Mouse (Mus musculus) urinary bladder, postnatal 36 days (tissue): ENCODE measurements around the gene Psmb7.

ENCODE experiments used
- DNase-seq, 2 experiments: peaks; one replicate each; pipeline ENCODE4 v3.0.0; 2022; ENCODE audit warnings: low spot score in 2 of 2, mixed read lengths in 1 of 2

Gene Psmb7

DNA sequence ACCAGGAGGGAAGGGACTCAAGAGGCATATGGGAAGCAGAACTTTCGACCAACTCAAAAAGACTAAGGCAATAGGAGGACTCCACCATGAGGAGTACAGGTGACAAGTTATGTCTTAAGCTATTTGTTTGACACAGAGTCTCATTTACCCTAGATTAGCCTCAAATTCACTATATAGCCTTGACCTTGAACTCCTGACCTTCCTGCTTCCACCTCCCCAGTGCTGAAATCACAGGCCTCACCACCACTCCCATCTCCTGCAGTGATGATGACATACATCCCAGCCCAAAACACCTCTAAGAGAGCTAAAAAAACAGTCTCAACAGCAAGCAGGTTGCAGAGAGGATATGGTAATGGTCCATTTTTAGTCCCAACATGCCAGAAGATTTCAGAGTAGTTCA is 2.1 kb downstream of the Psmb7 start:
- DNase-seq = no peak

DNA sequence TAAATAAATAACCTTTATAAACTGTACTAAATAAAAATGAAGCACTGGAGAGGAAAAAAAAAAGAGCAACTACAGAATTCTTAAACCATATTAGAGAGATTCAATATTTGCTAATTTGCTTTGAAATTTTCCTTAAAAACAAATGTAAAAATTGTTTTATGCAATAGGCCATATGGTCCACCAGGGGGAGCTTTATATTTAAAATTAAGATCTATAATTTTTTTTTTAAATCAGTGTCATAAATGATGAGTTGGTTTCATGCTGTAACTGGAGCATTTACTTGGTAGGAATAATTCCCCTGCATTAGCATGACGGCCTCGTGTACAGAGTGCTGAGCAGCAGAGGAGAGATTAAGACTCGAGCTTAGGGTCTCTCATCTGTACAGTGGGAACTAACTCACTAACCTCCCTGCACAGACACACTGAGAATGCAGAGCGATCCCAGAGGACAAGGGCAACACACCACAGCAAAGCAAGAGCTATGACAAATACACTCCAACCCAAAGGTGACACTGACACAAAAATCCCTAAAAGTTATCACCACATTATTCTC is 6.1 kb downstream of the Psmb7 start:
- DNase-seq = no peak

DNA sequence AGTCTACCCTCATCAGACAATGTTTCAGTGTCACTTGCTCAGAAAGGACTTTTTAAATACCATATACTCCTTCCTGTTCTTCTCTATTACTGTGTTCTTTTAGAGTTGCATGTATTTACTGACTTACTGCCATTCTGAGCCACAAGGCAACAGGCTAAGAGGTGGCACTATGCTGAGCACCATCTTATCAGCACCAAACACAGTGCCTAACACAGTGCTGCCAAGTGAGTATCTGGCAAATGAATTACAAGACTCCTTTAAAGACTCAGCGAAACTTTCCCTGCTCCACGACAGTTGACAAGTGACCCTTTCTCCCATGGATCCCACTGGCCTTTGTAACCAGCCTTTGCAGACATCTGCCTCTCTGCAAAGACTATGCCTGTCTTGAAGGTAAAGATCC is 13.3 kb downstream of the Psmb7 start:
- no peak for DNase-seq

DNA sequence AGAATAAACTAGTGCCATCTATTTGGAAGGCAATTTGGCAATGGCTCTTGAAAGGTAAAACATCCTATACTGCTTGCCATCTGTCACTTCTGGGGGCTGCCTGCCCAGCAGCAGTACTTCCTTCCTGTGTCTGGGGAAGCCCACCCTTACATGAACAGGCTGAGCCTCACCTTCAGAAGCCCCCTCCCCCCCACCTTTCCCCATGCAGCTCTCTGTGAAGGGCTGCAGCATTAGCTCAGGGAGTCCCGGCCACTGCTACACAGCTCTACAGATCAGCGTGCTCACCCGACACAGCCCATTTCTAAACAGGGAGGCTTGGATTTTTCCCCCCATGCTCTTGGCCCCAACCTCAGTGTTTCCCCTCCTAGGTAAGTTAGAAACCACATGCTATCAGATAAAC is 14.4 kb downstream of the Psmb7 start:
- DNase-seq = no peak

DNA sequence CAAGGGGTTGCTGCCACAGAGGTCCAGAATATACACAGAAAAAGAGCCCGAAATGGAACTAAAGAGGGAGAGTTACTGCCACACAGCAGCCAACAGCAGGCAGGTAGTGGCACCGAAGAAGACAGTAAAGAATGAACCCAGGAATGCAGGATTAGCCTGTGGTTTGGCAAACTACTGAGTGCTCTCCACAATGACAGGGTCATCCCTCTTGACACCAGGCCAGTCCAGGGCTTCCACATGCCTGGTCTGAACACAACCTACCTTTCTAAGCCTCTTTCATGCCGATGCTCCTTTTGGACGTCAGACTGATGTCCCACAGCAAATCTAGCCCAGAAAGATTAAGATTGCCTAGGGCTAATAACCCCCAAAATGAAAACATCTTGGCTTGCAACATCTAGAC is 15.1 kb downstream of the Psmb7 start:
- no peak for DNase-seq

DNA sequence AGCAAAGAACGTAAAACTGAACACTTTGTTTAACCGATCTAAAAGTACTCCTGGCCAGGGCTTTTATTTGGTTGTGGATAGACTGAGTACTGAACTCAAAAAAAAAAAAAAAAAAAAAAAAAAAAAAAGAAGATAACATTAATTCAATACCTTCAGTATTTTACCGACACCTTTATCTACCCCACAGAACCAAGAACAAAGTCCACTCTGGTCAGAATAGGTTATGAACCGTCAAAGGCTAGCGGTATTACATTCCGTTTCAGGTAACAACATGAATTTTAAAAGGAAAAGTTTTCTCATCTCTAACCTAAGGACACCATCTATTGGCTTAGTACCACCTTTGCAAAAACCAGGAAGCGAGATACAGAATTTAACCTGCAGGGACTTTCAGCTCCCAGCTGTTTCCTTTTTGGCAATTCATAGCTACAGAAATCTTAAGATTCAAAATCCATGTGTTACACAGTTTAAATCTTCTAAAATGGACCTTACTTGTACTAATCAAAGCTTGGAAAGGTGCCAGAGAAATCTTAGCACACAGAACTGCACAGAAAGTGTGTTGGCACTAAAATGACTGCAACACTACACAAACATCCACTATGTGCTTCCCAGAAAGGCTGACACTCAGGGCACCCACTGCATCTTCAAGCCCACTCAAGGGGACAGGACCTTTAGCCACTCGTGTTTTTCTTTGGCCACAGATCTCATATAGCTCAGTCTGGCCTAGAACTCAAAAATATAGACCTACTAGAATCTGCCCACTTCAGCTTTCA is 19.9 kb downstream of the Psmb7 start:
- no peak for DNase-seq

DNA sequence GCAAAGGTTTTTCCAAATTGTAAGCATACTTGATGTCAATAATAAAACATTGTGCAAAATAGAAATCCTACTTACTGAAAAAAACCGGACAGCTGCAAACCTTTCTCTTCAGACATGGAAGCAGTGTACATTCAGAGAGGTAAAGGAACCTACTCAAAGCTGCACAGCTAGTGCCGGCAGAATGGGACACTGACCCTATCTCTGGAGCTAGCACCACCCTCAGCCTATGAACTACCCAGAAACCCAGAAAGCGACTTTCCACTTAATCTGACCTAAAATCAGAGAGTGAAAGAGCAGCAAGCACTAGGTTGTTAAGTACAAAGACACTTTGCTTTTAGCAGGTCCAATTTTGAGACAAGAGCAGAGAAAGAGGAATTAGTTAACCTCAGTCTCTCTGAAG is 20.5 kb downstream of the Psmb7 start:
- DNase-seq = no peak

DNA sequence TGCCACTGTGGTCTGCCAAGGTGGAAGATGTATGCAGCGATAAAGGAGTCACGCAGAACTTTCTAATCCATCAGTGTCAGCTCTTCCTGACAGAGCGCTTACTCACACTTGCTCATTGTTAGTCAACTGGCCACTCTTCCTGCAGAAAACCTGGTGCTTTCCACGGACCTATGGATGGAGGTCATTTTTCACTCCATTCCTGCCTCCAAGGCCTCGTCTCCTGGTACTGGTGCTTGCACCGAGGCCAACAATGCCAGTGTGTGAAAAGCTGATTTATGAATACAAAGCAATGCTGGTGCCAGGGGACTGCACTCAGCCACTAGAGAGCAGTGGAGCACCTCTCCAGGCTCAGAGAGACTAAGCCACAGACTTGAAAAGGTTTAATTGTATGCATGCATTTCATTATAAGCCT is 22.3 kb downstream of the Psmb7 start:
- no peak for DNase-seq

DNA sequence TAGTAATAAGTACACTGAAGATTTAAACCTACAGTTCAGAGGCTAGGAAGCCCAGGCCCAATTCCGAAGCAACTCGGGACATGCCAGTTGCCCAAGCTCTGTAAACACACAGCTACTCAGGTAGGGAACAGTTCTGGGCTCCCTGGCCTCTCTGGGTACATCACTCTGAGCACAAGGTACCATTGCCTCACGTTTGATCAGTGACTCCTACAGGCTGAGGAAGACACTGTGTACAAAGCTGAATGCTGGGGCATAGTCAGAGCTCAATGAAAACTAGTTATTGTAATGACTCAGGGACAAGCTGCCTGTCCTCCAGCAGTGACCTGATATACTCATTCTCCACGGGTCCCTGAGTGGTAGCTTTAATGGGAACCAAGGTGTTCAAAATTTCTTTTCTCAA is 22.8 kb downstream of the Psmb7 start:
- no peak for DNase-seq

DNA sequence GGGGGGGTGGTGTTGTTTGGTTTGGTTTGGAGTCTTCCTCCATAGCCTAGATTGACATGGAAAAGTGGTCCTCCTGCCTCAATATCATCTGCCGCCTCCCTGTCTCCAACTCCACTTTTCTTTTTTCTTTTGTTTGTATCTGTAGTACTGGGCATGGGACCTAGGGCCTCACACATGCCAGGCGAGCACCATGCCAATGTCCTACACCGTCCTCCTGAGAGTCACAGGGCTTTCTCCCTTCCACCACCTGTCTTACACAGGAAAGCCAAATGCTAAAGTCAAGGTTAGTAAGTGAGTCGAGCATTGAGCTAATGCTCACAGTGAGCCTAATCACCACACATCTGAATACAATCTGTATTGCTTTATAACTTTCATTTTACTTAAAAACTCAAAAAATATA is 24.1 kb downstream of the Psmb7 start:
- DNase-seq = no peak

DNA sequence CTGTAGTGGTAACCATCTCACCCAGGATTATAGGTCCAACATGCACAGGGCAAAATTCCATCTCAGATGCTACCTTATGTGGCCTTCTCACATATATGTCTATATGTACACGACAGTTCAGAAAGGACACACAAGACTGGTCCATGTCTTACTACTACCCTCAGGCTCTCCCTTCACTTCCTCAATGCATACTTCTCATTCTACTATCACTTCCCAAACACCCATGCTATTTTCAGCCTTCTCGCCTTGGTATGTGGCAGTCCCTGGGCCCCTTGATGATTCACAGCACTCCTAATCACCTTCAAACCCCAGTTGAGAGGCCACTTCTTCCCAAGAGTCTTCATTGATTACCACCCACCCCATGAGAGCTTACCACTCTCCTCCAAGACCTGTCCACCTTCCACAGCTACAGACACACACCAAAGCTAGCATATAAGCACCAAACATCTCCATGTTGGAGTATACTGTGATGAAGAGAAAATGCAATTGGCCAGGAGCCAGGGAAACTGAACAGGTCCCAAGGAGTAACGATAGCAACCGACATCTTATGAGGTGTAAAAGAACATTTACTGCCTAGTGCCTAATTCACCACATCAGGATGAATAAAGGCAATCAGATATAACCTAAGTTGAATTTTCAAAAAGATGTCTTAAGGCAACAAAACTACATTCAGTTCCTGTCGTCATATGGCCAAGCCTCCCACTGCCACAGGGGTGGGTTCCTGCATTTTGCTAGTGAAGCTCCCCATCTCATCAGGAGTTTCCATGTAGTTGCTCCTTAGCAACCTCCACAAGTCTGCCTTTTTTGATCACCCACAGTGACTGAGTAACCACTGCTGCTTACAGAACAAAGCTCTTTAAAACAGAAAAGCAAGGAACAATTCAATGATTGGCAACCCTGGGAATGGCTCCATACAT is 26.7 kb downstream of the Psmb7 start:
- DNase-seq = no peak

DNA sequence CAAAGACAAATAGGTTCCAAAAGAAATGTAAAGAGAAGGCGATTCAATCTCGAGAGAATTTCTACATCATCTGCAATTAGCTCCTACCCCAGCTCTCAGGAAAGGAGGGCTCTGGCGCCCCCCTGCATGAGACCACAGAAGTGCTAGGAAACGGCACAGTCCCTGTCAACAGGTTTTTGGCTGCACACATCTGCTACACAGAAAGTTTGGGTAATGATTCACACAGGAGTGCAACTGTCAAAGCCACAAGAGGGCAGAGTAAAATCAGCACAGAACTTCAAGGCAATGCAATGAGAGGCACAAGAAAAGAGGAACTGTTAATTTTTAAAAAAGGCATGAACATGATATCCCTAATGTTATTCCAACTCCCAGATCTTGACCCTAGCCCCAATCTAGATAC is 27.8 kb downstream of the Psmb7 start:
- DNase-seq = no peak

DNA sequence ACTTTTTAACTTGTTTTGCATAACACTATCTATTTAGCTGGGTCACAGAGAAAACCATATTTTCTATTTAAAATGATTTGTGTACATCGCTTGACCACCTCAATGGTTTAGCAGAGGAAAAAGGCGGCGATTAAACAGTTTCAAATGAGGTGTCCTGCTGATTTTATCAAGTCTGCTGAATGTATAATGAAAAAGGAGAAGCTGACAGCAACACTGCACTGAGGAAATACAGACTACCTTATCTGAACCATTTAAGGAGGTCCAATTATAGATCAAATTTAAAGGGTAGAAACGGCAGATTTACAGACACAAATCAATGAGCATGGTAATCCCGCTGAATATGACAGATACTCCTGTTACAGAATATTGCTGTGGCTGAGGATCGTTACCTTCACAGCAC is 29.4 kb downstream of the Psmb7 start:
- no peak for DNase-seq

DNA sequence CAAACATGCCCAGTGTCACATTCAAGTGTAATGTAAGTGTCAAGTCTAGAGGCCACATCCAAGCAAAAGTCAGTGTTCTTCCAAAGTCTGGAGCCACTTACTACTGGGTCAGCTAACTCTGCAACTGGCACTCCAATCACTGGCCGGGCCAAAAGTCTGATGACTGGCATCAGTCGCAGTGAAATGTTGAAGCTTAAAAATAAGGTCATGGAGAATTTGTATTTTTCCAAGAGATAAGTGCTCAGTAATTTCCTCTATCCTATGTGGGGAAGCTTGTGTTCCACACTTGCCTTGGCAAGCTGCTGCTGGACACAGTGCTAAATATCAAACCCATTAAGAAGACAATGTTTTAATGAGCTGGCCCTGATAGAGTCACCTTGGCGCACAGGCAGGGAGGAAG is 30.3 kb downstream of the Psmb7 start:
- DNase-seq = no peak

DNA sequence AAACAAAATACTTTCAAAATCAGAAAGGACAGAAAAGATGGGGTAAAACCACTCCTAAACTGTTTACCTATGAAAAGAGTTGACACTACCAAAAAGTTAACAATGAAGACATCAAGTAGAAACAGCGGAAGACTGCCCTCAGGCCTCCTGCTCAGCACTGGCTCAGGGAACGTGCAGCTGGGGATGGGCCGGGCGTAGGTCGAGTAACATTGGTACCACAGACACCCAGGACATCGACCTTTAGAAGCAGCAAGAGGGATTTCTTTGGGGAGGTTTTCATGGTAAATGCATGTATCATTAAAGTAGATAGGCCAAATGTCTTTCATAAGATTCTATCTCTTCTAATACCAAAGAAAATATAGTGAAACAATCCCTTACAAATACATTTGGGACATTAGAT is 31.3 kb downstream of the Psmb7 start:
- no peak for DNase-seq

DNA sequence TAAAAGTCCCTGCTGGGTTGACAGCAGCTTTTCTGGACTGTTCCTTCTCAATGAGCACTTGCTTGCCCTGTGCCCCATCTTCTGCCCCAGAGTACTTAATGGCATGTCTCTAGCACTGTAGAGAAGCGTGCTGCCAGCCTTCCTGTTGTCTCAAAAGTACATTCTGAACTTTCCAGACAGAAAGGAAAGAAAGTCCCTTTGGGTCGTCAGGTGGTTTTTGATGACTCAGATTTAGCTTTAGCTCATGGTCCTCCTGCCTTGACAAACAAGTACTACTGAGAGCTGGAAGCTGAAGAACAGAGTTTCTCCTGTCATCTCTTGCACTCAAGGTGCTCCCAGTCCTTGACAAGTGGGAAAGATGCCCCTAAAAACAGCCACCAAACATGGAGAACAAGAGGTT is 33.7 kb downstream of the Psmb7 start:
- no peak for DNase-seq

DNA sequence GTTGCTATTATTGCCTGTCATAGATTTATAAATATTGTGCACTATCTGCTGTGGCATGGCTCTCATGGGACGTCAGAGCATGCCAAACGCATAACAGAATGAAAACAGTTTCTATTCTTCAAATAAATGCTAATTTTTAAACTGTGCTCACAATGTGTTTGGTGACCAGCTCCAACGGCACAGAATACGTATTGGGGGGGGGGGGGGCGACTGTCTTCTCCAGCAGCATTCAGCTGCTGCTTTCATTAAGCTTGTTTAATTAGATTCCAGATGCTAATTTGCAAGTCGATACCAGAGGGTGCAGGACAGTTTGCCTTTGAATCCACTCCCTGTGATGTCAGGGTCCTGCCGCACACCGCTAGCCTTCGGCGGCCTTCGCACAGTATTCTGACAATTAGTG is 34.6 kb downstream of the Psmb7 start:
- DNase-seq = no peak

DNA sequence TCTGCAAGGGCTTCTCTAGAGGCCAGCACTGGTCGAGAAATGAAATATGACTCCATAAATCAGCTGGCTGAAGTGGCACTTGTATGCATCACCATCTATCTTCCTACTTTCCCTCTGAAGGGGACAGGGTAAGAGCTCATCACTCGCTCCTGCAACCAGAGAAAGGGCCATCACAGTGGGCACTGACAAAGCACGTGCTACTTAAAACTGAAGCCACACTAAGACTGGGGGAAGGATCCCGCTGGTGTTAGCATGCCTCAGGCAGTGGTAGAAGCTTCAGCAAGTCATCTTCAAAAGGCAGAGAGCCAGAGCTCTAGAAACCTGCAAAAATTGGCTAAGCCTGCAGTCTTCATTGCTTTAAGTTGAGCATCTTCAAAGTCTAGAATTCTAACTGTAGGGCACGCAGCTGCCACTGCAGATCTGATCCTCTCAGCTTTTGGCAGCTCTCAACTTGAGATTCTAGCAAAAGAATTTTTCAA is 35.0 kb downstream of the Psmb7 start:
- DNase-seq = no peak

DNA sequence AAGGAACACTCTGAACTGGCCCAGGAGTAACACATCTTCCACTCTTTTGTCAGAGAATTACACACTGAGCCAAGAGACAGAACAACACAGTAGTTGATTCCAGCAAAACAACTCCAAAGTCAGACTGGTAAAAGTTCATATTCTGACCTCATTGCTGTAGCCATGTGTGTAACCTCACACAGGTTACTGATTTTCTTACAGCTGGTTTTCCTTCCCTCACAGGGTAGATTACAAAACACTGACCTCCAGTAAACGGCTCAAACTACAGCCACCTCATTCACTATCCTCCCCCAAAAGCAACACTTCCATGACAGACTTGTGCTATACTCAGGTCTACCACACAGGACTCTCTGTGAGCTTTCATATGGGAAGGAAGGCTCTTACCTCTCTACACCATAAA is 36.2 kb downstream of the Psmb7 start:
- DNase-seq = no peak

DNA sequence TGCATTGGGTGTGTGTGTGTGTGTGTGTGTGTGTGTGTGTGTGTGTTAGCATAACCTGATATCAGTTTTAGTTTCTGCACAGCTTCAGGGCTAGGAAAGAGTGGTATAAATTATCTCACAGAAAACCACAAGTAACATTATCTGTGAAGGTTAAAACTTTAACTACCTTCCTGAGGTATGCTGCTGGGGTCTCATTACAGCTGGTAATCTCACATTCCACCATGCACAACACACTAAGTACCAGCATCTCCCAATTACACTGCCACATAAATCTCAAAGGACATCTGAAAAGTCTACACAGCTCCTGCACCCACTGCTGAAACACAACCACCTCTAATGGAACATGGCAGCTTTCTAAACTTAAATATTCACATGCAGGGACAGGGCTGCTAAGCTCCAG is 43.0 kb downstream of the Psmb7 start:
- no peak for DNase-seq

DNA sequence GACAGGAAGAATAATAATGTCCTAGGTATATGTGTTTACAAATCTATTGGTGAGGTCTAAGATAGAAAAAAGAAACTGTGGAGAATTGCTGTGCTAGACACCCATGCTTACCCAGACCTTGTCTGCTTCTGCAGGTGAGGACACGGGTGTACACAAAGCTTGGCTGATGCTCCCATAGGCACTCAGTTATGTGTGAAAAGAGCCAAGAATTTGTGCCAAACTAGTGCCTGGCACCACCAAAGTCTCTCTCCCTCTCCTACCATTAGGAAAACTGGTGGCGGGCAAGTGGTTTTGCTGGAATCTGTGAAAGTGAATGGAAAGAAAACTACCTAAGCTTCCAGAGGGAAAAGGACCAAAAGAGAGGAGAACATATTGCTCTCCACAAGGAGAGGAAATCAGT is 45.5 kb downstream of the Psmb7 start:
- no peak for DNase-seq

DNA sequence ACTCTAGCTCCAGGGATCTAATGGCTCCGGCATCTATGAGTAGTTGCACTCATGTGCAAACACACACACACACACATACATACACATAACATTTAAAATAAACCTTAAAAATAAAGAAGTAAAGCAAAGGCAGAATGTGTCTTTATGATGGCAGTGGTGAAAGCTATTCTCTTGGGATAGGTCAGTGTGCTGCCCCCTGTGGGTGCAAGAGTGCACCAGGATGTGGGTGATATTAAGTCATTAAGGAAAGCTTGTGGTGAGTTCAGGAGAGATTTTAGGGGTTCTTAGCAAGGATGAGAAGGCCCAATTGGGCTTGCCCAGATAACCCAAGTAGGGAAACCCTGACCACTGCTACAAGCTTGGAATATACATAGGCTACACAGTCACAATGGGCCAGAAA is 46.0 kb downstream of the Psmb7 start:
- DNase-seq = no peak

DNA sequence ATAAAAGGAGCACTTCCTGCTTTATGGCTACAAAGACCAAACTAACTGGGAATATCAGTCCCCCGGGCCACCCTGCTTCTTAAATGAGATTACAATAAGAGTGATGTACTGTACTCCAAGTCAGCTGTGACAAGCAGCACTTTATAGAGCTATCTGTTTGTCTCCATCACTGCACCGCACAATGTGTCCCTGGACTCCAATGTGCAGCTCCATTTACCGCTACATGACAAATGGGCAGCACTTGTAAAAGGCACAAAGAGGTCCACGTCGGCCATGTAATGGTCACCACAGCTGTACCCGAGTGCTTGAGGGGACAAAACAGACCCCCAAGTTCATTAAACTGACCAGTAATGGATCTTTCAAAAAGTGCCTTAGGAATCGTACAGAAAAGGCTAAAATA is 49.0 kb downstream of the Psmb7 start:
- no peak for DNase-seq
